Mouse (Mus musculus) frontal cortex, postnatal 36 days (tissue): ENCODE results near the gene Lhpp.

Experiments
- DNase-seq, 2 experiments: peaks; one replicate each; pipeline ENCODE4 v3.0.0; 2022; ENCODE audit warnings: low spot score in 2 of 2

The Lhpp gene

GRCm38 (mm10) chr7:132599071-132599975 is 11.1 kb upstream of the Lhpp start, which contains the start of gene Nkx1-2:
Nkx1-2 (minus strand) TSS chr7:132599637.
- DNase-seq, result no peak

GRCm38 (mm10) chr7:132600026-132600425 is 10.4 kb upstream of the Lhpp start:
- DNase-seq, result no peak

GRCm38 (mm10) chr7:132600926-132601325 is 9.5 kb upstream of the Lhpp start:
- no peak for DNase-seq

- no peak for DNase-seq
These were observed 5.7 kb upstream of the Lhpp start for GRCm38 (mm10) chr7:132604720-132605119.

GRCm38 (mm10) chr7:132605689-132606088 is 4.7 kb upstream of the Lhpp start:
- DNase-seq, result no peak

- DNase-seq, result no peak
These were observed 2.0 kb upstream of the Lhpp start for GRCm38 (mm10) chr7:132608316-132609020.

- DNase-seq, result no peak
These were observed 1.1 kb downstream of the Lhpp start for GRCm38 (mm10) chr7:132611530-132611929.

- no peak for DNase-seq
These were observed 4.9 kb downstream of the Lhpp start for GRCm38 (mm10) chr7:132615346-132615745.

- DNase-seq, result no peak
These were observed 6.0 kb downstream of the Lhpp start for GRCm38 (mm10) chr7:132616391-132616790.

- DNase-seq, result no peak
These were observed 6.7 kb downstream of the Lhpp start for GRCm38 (mm10) chr7:132617021-132617564.

GRCm38 (mm10) chr7:132619549-132619948 is 9.1 kb downstream of the Lhpp start:
- no peak for DNase-seq

- no peak for DNase-seq
These were observed 9.8 kb downstream of the Lhpp start for GRCm38 (mm10) chr7:132619975-132620918.

GRCm38 (mm10) chr7:132624161-132624560 is 13.7 kb downstream of the Lhpp start:
- no peak for DNase-seq

GRCm38 (mm10) chr7:132626174-132626573 is 15.7 kb downstream of the Lhpp start:
- no peak for DNase-seq

GRCm38 (mm10) chr7:132627448-132627847 is 17.0 kb downstream of the Lhpp start:
- no peak for DNase-seq

- peak; percentile 37 to 69 for DNase-seq
These were observed 20.9 kb downstream of the Lhpp start for GRCm38 (mm10) chr7:132631313-132631712.

GRCm38 (mm10) chr7:132637292-132637691 is 26.9 kb downstream of the Lhpp start:
- DNase-seq, result no peak

- peak in 1 of 2 experiments; percentile 42 for DNase-seq
These were observed 28.1 kb downstream of the Lhpp start for GRCm38 (mm10) chr7:132638446-132639087.

GRCm38 (mm10) chr7:132640946-132641345 is 30.5 kb downstream of the Lhpp start:
- DNase-seq, result peak in 1 of 2 experiments; percentile 14

GRCm38 (mm10) chr7:132641606-132642005 is 31.2 kb downstream of the Lhpp start:
- no peak for DNase-seq
